Mouse (Mus musculus) neural tube, embryonic 13.5 days (tissue): Measurements from ENCODE around the gene Rpl18. TPM values are rescaled to one million over a fixed set of nuclear protein-coding genes. Genes with fewer than 3 reads are reported as not detected.

Source experiments
- ATAC-seq: fragments of 200-750 bp; cut with Nextera tagmentation; 2 replicates; pipeline ENCODE4 v1.8.0; 2017; ENCODE audit warnings: low read depth, mild to moderate bottlenecking, moderate TSS enrichment, moderate library complexity
- H3K27ac ChIP-seq: fragments of 300-500 bp; sonication (generic); replicated peaks from 2 replicates; pipeline ENCODE4 v1.5.1; 2015; ENCODE audit warnings: moderate library complexity, mild to moderate bottlenecking, inconsistent platforms
- H3K27me3 ChIP-seq: fragments of 300-500 bp; sonication (generic); 2 replicates; pipeline ENCODE4 v1.6.1; 2015; ENCODE audit warnings: mild to moderate bottlenecking, inconsistent platforms
- H3K36me3 ChIP-seq: fragments of 300-500 bp; sonication (generic); 2 replicates; pipeline ENCODE4 v1.6.1; 2015; ENCODE audit warnings: mild to moderate bottlenecking, inconsistent platforms
- H3K4me1 ChIP-seq: fragments of 300-500 bp; sonication (generic); replicated peaks from 2 replicates; pipeline ENCODE4 v1.6.1; 2015; ENCODE audit warnings: inconsistent platforms
- H3K4me2 ChIP-seq: fragments of 300-500 bp; sonication (generic); 2 replicates; pipeline ENCODE4 v1.6.1; 2015; ENCODE audit warnings: inconsistent platforms, mild to moderate bottlenecking, moderate library complexity
- H3K4me3 ChIP-seq: fragments of 300-500 bp; sonication (generic); 2 replicates; pipeline ENCODE4 v1.5.1; 2015; ENCODE audit warnings: mild to moderate bottlenecking, inconsistent platforms
- H3K9ac ChIP-seq: fragments of 300-500 bp; sonication (generic); 2 replicates; pipeline ENCODE4 v1.6.1; 2015; ENCODE audit warnings: moderate library complexity, mild to moderate bottlenecking, inconsistent platforms
- H3K9me3 ChIP-seq: fragments of 300-500 bp; sonication (generic); 2 replicates; pipeline ENCODE4 v1.6.1; 2016; ENCODE audit warnings: inconsistent platforms
- WGBS: fragments of 180-500 bp; shearing (Covaris S2); methylation state at CpG from one replicate; pipeline ENCODE4 v1.1.7; 2015; 5-methylcytosine and 5-hydroxymethylcytosine counted together
- polyA plus RNA-seq: library from polyadenylated mRNA; unstranded; fragments of >200 nt; fragmentation: Nextera tagmentation; extraction: Ambion mirVana; gene quantifications from 2 replicates; pipeline ENCODE4 v1.2.1, GENCODE M21; 2015

The Rpl18 gene
- polyA plus RNA-seq, 1 experiment from 2014 or later = 614 TPM

DNA sequence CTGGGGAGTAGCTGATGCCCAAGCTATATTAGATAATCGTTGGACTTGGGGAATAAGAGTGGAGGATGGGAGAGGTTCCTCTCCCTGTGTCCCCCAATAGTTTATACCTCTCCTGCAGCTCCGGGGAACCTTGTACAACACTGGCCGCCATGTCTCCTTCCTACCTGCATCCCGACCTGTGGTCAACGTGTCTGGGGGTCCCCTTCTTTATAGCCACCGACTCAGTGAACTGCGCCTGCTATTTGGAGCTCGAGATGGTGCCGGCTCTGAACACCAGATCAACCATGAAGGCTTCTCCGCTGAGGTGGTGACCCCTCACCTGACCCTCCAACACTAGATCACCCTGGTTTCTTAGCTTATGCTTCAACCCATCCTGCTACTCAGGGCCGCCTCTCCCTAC, 12.9 kb upstream of the Rpl18 start:
- H3K9ac ChIP-seq = no peak overlapping the region
- no peak for ATAC-seq

DNA sequence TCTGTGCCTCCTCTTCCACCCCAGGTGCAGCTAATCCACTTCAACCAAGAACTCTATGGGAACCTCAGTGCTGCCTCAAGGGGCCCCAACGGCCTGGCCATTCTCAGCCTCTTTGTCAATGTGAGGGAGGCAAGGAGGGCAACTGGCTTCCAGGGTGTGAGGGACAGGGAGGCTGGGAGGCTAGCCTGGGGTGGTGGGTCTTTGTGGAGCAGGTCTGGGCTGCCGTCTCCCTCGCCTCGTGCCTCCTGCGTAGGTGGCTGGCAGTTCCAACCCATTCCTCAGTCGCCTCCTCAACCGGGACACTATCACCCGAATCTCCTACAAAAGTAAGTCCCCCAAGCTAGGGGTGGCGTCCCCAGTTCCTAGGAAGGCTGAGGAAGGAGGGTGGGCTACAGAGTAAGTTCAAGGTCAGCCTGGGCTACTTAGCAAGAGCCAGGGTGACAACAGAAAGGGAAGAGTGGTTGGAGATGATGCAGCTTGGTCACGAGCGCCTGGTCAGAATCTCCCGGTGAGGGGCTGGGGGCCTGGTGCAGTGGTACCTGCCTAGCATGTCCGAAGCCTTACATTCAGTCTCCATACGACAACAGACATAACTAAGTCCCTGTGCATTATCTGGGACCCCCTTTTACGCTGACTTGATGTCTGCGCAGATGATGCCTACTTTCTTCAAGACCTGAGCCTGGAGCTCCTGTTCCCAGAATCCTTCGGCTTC, 12.3 kb upstream of the Rpl18 start:
- Histone ChIP-seq H3K9me3 (no peaks in the 10 kb centered on the region), H3K4me3 (peak overlapping the region; percentile 60; the same call in 1 of the 2 replicates), H3K27ac (peak overlapping the region; percentile 92), H3K9ac (peak overlapping the region; percentile 75), H3K4me1 (peaks cover 86% of the 10 kb centered on the region), H3K4me2 (peak overlapping the region; percentile 99), H3K36me3 (no peaks in the 10 kb centered on the region), H3K27me3 (peaks cover 24% of the 10 kb centered on the region)
- 92% methylated on average over 17 of the region's 17 CpGs for WGBS
- no peak for ATAC-seq

More for the DNA sequence above, 12.9 kb upstream of the Rpl18 start:
- 0 out of 2 replicates have a peak overlapping the region, but pooled peaks have one; percentile 99 for H3K4me2 ChIP-seq
- peaks cover 80% of the 10 kb centered on the region for H3K4me1 ChIP-seq
- H3K27me3 ChIP-seq = peaks cover 27% of the 10 kb centered on the region
- 87% methylated on average over 11 of the region's 11 CpGs for WGBS
- no peak overlapping the region for H3K4me3 ChIP-seq
- no peaks in the 10 kb centered on the region for H3K36me3 ChIP-seq
- H3K9me3 ChIP-seq = no peaks in the 10 kb centered on the region
- H3K27ac ChIP-seq = no peak overlapping the region

DNA sequence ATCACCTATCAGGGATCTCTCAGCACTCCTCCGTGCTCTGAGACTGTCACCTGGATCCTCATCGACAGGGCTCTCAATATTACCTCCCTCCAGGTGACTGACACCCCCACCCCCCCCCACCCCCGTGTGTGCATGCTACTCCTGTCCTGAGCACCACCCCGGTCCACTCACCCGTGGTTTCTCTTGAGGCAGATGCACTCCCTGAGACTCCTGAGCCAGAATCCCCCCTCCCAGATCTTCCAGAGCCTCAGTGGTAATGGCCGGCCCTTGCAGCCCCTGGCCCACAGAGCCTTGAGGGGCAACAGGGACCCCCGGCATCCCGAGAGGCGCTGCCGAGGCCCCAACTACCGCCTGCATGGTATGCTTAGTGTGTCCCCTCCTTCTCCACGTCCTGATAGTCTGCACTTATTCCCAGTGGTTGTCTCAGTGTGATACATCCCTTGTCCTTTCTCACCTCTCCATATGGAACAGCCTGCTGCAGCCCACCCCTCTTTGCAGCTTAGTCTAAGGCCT, 11.7 kb upstream of the Rpl18 start:
- Histone ChIP-seq H3K9ac (peak overlapping the region; percentile 75), H3K27ac (peak overlapping the region; percentile 92), H3K4me3 (peak overlapping the region; percentile 60), H3K4me2 (peak overlapping the region; percentile 99), H3K27me3 (peaks cover 19% of the 10 kb centered on the region), H3K4me1 (peaks cover 89% of the 10 kb centered on the region), H3K9me3 (no peaks in the 10 kb centered on the region), H3K36me3 (no peaks in the 10 kb centered on the region)
- no peak for ATAC-seq
- 37% methylated on average over 12 of the region's 12 CpGs for WGBS

DNA sequence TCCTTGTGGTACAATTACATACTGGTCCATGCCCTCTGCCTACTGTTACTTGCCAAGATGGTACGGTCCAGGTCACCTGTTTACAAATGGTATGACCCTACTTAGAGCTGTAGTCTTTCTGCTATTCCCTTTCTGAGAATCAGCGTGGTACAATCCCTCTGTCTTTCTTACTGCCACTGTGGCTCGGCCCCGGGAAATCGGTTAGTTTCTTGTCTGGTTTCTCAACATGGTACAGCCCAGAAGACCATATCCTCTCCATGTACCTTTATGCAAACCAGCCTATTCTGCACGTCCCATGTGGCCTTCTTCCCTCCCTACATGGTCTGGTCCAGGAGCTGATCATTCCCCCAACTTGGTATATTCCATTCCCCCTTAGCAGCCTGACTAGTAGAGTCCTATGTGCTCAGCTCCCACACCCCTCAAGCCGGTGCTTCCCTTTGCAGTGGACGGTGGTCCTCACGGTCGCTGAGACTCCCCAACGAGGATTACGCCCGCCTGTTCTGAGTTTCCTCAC, 11.2 kb upstream of the Rpl18 start:
- Histone ChIP-seq H3K27me3 (peaks cover 14% of the 10 kb centered on the region), H3K9ac (peak overlapping the region; percentile 75), H3K36me3 (no peaks in the 10 kb centered on the region), H3K4me1 (peaks cover 89% of the 10 kb centered on the region), H3K27ac (peak overlapping the region; percentile 92), H3K4me3 (peak overlapping the region; percentile 60), H3K9me3 (no peaks in the 10 kb centered on the region), H3K4me2 (peak overlapping the region; percentile 99)
- WGBS = under 1% methylated on average over 13 of the region's 13 CpGs
- ATAC-seq = peak; percentile 60

DNA sequence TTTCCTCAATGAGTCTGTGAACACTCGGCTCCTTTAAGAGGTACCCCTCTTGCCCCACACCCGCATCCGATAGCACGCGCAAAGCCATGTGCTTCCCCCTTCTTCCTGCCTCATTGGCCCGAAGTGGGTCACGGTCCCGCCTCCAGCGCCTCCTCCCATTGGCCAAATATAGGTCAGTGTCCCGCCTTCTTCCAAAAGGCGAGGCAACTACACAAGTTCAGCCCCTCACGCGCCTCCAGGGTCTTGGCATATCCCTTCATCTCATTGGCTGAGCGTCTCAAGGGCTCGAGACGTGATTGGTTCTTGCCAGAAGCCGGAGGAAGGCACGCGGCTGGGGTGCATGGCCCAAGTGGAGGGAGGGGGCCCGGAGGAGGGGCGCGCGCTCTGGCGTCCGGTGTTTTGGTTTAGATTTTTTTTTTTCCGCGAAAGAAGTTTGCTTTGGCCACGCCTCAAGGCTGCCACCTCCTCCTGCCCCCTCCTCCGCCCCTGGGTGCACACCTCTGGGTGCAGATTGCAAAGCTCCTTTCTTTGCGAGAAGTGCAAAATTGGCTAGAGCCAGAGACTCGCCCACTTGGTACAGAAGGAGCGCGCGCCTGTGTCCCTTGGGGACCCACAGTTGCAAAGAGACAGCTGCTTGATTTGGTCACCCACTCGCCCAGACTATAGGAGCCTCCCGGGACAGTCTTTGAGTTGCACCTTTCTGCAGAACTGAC, 10.4 kb upstream of the Rpl18 start, which contains the start of gene Dbp:
Gene Dbp (plus strand): TSS at position 359 of the 713 bp plus-strand sequence.
- H3K4me1 ChIP-seq = peaks cover 89% of the 10 kb centered on the region
- H3K27me3 ChIP-seq = 0 out of 2 replicates have a peak, but pooled peaks cover 7% of the 10 kb centered on the region
- ATAC-seq = peak; percentile 84
- H3K9ac ChIP-seq = peak within 1 kb of the TSS; percentile 82
- under 1% methylated on average over 36 of the region's 36 CpGs for WGBS
- H3K4me3 ChIP-seq = peak within 1 kb of the TSS; percentile 60
- H3K36me3 ChIP-seq = peaks cover 5% of the 10 kb centered on the region; the same call in 1 of the 2 replicates
- peak within 1 kb of the TSS; percentile 92 for H3K27ac ChIP-seq
- H3K4me2 ChIP-seq = peak within 1 kb of the TSS; percentile 99
- no peaks in the 10 kb centered on the region for H3K9me3 ChIP-seq

DNA sequence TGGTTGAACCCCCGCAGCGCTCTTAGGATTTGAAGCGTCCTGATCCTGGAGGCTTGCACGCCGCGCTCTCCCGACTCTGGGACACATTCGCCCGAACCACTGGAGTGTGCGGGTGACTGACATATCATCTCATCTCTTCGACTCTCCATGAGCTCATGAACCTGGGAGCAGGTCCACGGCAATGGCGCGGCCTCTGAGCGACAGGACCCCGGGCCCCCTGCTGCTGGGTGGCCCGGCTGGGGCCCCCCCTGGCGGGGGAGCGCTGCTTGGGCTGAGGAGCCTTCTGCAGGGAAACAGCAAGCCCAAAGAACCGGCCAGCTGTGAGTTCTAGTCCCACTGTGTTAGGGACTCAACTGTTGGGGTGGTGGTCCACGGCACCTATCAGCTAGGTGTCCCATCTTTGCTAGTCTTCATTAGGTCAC, 9.8 kb upstream of the Rpl18 start:
- peak overlapping the region; percentile 60 for H3K4me3 ChIP-seq
- peak overlapping the region; percentile 82 for H3K9ac ChIP-seq
- ATAC-seq = no peak
- H3K27ac ChIP-seq = peak overlapping the region; percentile 74
- H3K9me3 ChIP-seq = no peaks in the 10 kb centered on the region
- peak overlapping the region; percentile 99 for H3K4me2 ChIP-seq
- peaks cover 88% of the 10 kb centered on the region for H3K4me1 ChIP-seq
- H3K27me3 ChIP-seq = 0 out of 2 replicates have a peak, but pooled peaks cover 1% of the 10 kb centered on the region
- peaks cover 11% of the 10 kb centered on the region for H3K36me3 ChIP-seq
- under 1% methylated on average over 21 of the region's 21 CpGs for WGBS

DNA sequence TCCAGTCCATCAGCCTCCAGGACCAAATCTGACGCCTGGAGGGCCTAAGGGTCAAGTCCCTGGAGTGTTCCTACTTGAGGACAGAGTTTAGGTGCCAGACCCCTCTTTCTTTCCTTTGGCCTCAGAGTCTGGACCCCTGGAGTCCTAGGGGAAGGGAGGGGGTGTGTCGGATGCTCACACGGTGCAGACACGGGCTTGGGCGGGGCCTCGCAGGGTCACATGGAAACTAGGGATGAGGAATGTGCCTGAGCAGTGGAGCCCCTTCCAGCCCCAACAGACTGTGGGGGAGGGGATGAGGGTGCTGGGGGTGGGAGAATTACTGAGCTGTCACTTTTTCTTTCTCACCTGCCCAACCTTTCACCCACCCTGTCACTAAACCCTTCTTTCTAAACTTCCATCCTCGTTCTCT, 9.4 kb upstream of the Rpl18 start:
- no peak for ATAC-seq
- Histone ChIP-seq H3K36me3 (peaks cover 15% of the 10 kb centered on the region), H3K4me3 (peak overlapping the region; percentile 60), H3K4me2 (peak overlapping the region; percentile 99), H3K27me3 (no peaks in the 10 kb centered on the region), H3K9me3 (no peaks in the 10 kb centered on the region), H3K9ac (peak overlapping the region; percentile 82), H3K27ac (peak overlapping the region; percentile 74), H3K4me1 (peaks cover 85% of the 10 kb centered on the region)
- WGBS = 4% methylated on average over 7 of the region's 7 CpGs

DNA sequence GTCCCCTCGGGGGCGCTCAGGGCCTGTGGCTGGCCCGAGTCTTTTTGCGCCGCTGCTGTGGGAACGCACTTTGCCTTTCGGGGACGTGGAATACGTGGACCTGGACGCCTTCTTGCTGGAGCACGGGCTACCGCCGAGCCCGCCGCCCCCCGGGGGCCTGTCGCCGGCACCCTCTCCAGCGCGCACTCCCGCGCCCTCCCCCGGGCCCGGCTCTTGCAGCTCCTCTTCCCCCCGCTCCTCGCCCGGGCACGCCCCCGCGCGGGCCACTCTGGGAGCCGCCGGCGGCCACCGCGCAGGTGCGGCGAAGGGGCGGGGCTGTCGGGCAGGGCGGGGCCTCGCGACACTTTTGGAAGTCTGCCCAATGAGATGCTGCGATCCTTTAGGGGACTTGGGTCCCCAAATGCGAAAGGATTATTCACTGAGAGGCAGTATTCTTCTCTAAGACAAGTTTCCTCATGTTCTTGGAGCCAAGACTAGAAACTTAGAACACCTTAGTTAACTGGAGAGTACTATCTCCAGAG, 8.5 kb upstream of the Rpl18 start:
- Histone ChIP-seq H3K36me3 (peaks cover 24% of the 10 kb centered on the region), H3K4me1 (peaks cover 76% of the 10 kb centered on the region), H3K4me2 (peak overlapping the region; percentile 99), H3K27ac (peak overlapping the region; percentile 61), H3K9ac (peak overlapping the region; percentile 82), H3K4me3 (peak overlapping the region; percentile 60), H3K27me3 (no peaks in the 10 kb centered on the region), H3K9me3 (no peaks in the 10 kb centered on the region)
- no peak for ATAC-seq
- under 1% methylated on average over 39 of the region's 45 CpGs for WGBS

DNA sequence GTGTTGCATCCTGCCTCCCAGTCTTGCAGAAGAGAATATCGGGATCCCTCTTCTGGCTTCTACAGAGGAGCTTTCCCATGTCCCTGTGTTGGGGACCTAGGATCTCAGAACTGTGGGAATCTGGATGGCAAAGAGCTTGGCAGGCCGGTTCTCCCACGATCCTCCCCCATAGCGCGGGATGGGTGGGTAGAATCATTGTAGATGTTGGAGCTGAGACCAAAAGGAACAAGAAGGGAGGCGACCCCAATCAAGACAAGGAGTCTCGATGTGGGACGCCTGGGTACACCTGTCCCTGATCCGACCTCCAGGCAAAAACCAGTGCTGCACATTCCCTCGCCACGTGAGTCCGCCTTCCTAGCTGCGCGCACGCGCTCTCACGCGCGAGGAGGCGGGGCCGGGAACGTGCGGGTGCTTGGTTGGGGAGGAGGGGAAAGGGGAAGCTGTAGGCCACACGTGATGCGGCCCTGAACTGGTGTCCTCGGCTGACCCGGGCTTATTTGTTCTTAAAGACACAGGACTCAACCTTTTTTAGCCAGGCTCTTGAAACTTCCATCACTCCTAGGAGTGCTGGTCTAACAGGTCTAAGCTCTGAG, 7.8 kb upstream of the Rpl18 start:
- peak overlapping the region; percentile 57 for H3K27ac ChIP-seq
- peaks cover 73% of the 10 kb centered on the region for H3K4me1 ChIP-seq
- peak overlapping the region; percentile 52 for H3K9ac ChIP-seq
- H3K4me3 ChIP-seq = peak overlapping the region; percentile 60
- no peaks in the 10 kb centered on the region for H3K27me3 ChIP-seq
- 0 out of 2 replicates have a peak, but pooled peaks have one; percentile 1 for ATAC-seq
- under 1% methylated on average over 27 of the region's 27 CpGs for WGBS
- H3K9me3 ChIP-seq = no peaks in the 10 kb centered on the region
- H3K4me2 ChIP-seq = peak overlapping the region; percentile 99
- H3K36me3 ChIP-seq = peaks cover 31% of the 10 kb centered on the region

DNA sequence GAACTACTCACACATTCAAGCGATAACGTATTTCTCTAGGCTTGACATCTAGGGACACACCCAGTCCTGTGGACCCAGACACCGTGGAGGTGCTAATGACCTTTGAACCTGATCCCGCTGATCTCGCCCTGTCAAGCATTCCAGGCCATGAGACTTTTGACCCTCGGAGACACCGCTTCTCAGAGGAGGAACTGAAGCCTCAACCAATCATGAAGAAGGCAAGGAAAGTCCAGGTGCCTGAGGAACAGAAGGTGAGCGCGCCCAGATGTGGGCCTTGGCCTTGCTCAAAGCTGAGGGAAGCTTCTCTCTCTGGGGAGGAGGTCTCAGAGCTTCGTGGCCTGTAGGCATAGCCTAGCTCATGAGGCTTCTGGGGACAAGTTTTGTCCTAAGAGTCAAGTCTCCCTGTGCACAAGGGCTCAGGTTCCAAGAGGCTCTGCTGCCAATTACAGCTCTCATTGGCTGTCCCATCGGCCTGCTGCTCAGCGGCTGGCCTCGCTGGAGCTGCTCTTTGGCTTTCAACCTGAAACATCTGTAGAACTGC, 7.0 kb upstream of the Rpl18 start:
- Histone ChIP-seq H3K9ac (0 out of 2 replicates have a peak overlapping the region, but pooled peaks have one; percentile 28), H3K4me2 (peak overlapping the region; percentile 99), H3K36me3 (peaks cover 39% of the 10 kb centered on the region), H3K27ac (peak overlapping the region; percentile 54; the same call in 1 of the 2 replicates), H3K27me3 (no peaks in the 10 kb centered on the region), H3K4me3 (0 out of 2 replicates have a peak overlapping the region, but pooled peaks have one; percentile 60), H3K4me1 (peaks cover 65% of the 10 kb centered on the region), H3K9me3 (no peaks in the 10 kb centered on the region)
- no peak for ATAC-seq
- WGBS = 58% methylated on average over 13 of the region's 13 CpGs

DNA sequence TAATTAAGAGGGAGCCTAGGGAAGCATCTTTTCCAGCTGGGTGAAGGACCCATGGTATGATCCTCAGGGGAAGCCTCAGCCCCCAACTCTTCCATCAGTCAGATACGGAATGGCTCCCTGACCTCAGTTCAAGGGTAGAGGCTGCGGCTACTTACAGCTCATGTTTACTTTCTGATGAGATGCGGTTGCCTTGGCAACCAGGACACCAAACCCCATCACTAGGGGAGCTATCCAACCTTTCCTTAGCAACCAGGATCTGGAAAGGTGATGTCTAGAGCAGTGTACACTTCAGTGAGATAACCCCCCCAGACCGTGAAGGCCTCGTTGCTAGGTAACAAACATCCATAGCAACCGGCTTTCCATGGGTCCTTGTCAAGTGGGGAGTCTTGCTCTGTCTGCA, 6.2 kb upstream of the Rpl18 start:
- peak overlapping the region; percentile 54 for H3K27ac ChIP-seq
- peaks cover 61% of the 10 kb centered on the region for H3K4me1 ChIP-seq
- H3K4me2 ChIP-seq = peak overlapping the region; percentile 99; the same call in 1 of the 2 replicates
- no peaks in the 10 kb centered on the region for H3K27me3 ChIP-seq
- H3K9me3 ChIP-seq = no peaks in the 10 kb centered on the region
- 31% methylated on average over 6 of the region's 6 CpGs for WGBS
- H3K36me3 ChIP-seq = peaks cover 44% of the 10 kb centered on the region
- no peak for ATAC-seq
- peak overlapping the region; percentile 4; the same call in 1 of the 2 replicates for H3K9ac ChIP-seq
- no peak overlapping the region for H3K4me3 ChIP-seq
